Mouse (Mus musculus) embryonic facial prominence, embryonic 14.5 days (tissue): ENCODE measurements around the gene Phf1. TPM values are rescaled to one million over a fixed set of nuclear protein-coding genes. Genes with fewer than 3 reads are reported as not detected.

ENCODE experiments used
- ATAC-seq: fragments of 200-750 bp; cut with Nextera tagmentation; 2 replicates; pipeline ENCODE4 v1.8.0; 2017; ENCODE audit warnings: low read depth, moderate number of reproducible peaks, moderate TSS enrichment
- DNase-seq: peaks from one replicate; pipeline ENCODE4 v3.0.0-alpha.2; 2015; ENCODE audit warnings: low spot score
- H3K27ac ChIP-seq: fragments of 300-500 bp; sonication (generic); replicated peaks from 2 replicates; pipeline ENCODE4 v1.5.1; 2014; ENCODE audit warnings: low read depth, mild to moderate bottlenecking, low read length, moderate library complexity
- H3K27me3 ChIP-seq: fragments of 300-500 bp; sonication (generic); replicated peaks from 2 replicates; pipeline ENCODE4 v1.6.1; 2014; ENCODE audit warnings: low read length; ENCODE audit not compliant: control insufficient read depth, insufficient read depth
- H3K36me3 ChIP-seq: fragments of 300-500 bp; sonication (generic); 2 replicates; pipeline ENCODE4 v1.6.1; 2014; ENCODE audit warnings: low read length, mixed read lengths; ENCODE audit not compliant: control insufficient read depth, insufficient read depth
- H3K4me1 ChIP-seq: fragments of 300-500 bp; sonication (generic); 2 replicates; pipeline ENCODE4 v1.6.1; 2014; ENCODE audit warnings: antibody characterized with exemption, low read length; ENCODE audit not compliant: control insufficient read depth, insufficient read depth
- H3K4me2 ChIP-seq: fragments of 300-500 bp; sonication (generic); 2 replicates; pipeline ENCODE4 v1.6.1; 2014; ENCODE audit warnings: low read depth, mild to moderate bottlenecking, low read length, moderate library complexity, mixed read lengths
- H3K4me3 ChIP-seq: fragments of 300-500 bp; sonication (generic); 2 replicates; pipeline ENCODE4 v1.5.1; 2014; ENCODE audit warnings: low read depth, mild to moderate bottlenecking, low read length
- H3K9ac ChIP-seq: fragments of 300-500 bp; sonication (generic); 2 replicates; pipeline ENCODE4 v1.6.1; 2014; ENCODE audit warnings: low read depth, mild to moderate bottlenecking, low read length, moderate library complexity, mixed read lengths
- H3K9me3 ChIP-seq: fragments of 300-500 bp; sonication (generic); 2 replicates; pipeline ENCODE4 v1.6.1; 2016; ENCODE audit warnings: low read length; ENCODE audit not compliant: control insufficient read depth
- WGBS: fragments of 180-500 bp; shearing (Covaris S2); extraction: QIAGEN DNeasy Blood & Tissue Kit; methylation state at CpG from one replicate; pipeline ENCODE4 v1.1.7; 2014; 5-methylcytosine and 5-hydroxymethylcytosine counted together
- polyA plus RNA-seq: library from polyadenylated mRNA; unstranded; fragments of >200 nt; fragmentation: Nextera tagmentation; extraction: Ambion mirVana; gene quantifications from 2 replicates; pipeline ENCODE4 v1.2.1, GENCODE M21; 2014

The Phf1 gene
- polyA plus RNA-seq, 1 experiment from 2014 or later: 10.0 TPM

DNA sequence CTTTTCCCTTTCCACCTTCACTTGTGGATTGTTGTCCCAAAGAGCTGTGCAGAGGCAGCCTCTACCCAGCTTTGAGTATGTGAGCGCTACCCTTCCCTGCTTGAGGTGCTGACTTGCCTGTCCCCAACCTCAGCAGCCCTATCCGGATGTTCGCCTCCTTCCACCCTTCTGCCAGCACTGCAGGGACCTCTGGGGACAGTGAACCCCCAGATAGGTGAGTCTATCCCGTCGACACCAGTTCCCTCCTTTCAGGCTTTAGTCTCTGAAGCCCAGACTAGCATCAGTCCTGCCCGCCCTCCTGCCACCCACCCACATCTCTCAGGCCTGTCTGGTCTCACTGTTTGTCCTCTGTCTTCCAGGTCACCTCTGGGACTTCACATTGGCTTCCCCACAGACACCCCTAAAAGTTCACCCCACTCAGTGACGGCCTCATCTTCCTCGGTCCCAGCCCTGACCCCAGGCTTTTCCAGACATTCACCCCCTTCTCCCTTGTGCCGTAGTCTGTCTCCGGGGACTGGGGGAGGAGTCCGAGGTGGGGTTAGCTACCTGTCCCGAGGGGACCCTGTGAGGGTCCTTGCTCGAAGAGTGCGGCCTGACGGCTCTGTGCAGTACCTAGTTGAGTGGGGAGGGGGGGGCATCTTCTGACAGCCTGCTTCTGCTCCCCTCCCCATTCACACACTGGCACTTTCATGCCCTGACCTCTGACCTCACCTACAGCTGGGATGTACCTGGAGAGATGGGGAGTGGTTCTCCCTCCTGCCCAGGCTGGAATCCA is 4.3 kb downstream of the Phf1 start:
- DNase-seq: no peak

GRCm38 (mm10) chr17:26937883-26938695 is 5.2 kb downstream of the Phf1 start:
- H3K4me1 ChIP-seq: peaks cover 17% of the 10 kb centered on the region
- peaks cover 32% of the 10 kb centered on the region for H3K36me3 ChIP-seq
- H3K4me3 ChIP-seq: peak overlapping the region; percentile 74
- WGBS: 52% methylated on average over 16 of the region's 16 CpGs
- H3K27ac ChIP-seq: peak overlapping the region; percentile 81; the same call in 1 of the 2 replicates
- H3K9ac ChIP-seq: peak overlapping the region; percentile 71
- H3K4me2 ChIP-seq: peak overlapping the region; percentile 98
- DNase-seq (no peak), ATAC-seq (no peak)
- no peaks in the 10 kb centered on the region for H3K9me3 ChIP-seq
- no peaks in the 10 kb centered on the region for H3K27me3 ChIP-seq

More for the DNA sequence above, 4.3 kb downstream of the Phf1 start:
- Histone ChIP-seq H3K4me3 (no peak overlapping the region), H3K27ac (no peak overlapping the region; the same call in 1 of the 2 replicates), H3K9ac (no peak overlapping the region), H3K4me2 (no peak overlapping the region), H3K9me3 (no peaks in the 10 kb centered on the region), H3K36me3 (peaks cover 32% of the 10 kb centered on the region), H3K27me3 (no peaks in the 10 kb centered on the region), H3K4me1 (peaks cover 9% of the 10 kb centered on the region)
- ATAC-seq: no peak
- 86% methylated on average over 15 of the region's 15 CpGs for WGBS

DNA sequence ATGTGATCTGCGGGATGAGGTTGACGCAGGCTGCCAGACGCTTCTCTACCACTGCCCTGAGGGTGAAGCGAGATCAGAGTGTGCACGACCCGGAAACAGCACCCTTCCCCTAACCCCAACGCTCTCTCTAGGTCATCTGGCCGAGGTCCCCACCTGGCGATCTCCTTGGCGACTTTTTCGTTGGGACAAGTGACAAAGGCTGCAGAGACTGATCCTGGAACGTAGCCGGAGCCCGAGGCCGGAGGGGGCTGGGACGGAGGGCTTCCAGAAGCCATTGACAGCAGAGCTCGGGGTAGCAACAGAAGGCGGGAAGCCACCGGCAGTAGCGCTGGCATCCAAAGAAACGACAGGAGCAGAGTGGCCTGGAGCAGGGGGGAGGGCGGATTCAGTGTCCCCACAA is 5.9 kb downstream of the Phf1 start:
- no peaks in the 10 kb centered on the region for H3K27me3 ChIP-seq
- H3K4me1 ChIP-seq: peaks cover 17% of the 10 kb centered on the region
- H3K27ac ChIP-seq: peak overlapping the region; percentile 81
- ATAC-seq (no peak), DNase-seq (no peak)
- peaks cover 32% of the 10 kb centered on the region for H3K36me3 ChIP-seq
- peak overlapping the region; percentile 74 for H3K4me3 ChIP-seq
- H3K9me3 ChIP-seq: no peaks in the 10 kb centered on the region
- peak overlapping the region; percentile 71 for H3K9ac ChIP-seq
- WGBS: under 1% methylated on average over 22 of the region's 22 CpGs
- H3K4me2 ChIP-seq: peak overlapping the region; percentile 98

GRCm38 (mm10) chr17:26939178-26939972 is 6.5 kb downstream of the Phf1 start, which contains the start of gene Cuta:
TSS of gene Cuta (minus strand) at chr17:26939569.
- WGBS: 0% methylated on average over 38 of the region's 70 CpGs
- H3K4me1 ChIP-seq: peaks cover 17% of the 10 kb centered on the region
- ATAC-seq: peak; percentile 96
- H3K27me3 ChIP-seq: no peaks in the 10 kb centered on the region
- peaks cover 32% of the 10 kb centered on the region for H3K36me3 ChIP-seq
- H3K27ac ChIP-seq: peak within 1 kb of the TSS; percentile 92
- H3K9ac ChIP-seq: peak within 1 kb of the TSS; percentile 72
- no peaks in the 10 kb centered on the region for H3K9me3 ChIP-seq
- peak within 1 kb of the TSS; percentile 74 for H3K4me3 ChIP-seq
- H3K4me2 ChIP-seq: peak within 1 kb of the TSS; percentile 98
- peak; percentile 100 for DNase-seq

- Histone ChIP-seq H3K27ac (peak overlapping the region; percentile 92), H3K4me1 (peaks cover 17% of the 10 kb centered on the region), H3K4me3 (peak overlapping the region; percentile 74), H3K27me3 (no peaks in the 10 kb centered on the region), H3K9me3 (no peaks in the 10 kb centered on the region), H3K36me3 (peaks cover 26% of the 10 kb centered on the region), H3K4me2 (peak overlapping the region; percentile 98), H3K9ac (peak overlapping the region; percentile 72)
- ATAC-seq: no peak
- DNase-seq: no peak
- 16% methylated on average over 3 of the region's 3 CpGs for WGBS
These were observed 7.1 kb downstream of the Phf1 start for GRCm38 (mm10) chr17:26939973-26940300.

DNA sequence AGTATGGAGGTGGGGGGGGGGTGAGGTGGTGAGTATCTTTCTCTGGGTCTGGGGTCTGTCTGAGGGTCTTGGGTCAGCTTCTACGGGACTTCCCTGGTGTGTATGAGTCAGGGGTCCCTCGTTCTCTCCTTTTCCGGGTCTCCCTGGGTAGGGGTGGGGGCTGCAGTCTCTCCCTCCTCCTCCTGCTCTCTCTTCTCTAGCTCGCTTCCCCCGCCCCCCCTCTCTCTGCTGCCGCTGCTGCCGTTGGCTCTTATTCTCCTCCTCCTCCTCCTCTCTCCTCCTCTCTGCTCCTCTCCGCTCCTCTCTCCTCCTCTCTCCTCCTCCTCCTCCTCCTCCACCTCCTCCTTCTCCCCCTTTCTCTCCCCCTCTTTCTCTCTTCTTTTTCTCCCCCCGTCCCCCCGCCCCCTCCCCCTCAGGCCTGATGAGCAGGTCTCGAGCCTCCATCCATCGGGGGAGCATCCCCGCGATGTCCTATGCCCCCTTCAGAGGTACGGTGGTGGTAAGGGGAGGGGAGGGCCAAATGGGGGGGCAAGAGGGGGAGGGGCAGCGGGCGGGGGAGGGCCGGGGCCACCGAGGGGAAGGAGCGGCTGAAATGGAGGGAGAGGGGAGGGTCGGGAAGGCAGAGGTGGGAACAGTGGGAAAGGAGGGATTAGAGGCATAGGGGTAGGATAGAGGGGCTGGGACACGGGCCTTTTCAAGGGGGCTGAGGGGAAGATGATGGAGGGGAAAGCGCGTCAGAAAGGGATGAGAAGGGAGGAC is 8.4 kb downstream of the Phf1 start, which contains the start of gene Syngap1:
Gene Syngap1 (plus strand): TSS at position 223 of the 759 bp plus-strand sequence.
- no peaks in the 10 kb centered on the region for H3K27me3 ChIP-seq
- peak within 1 kb of the TSS; percentile 74 for H3K4me3 ChIP-seq
- H3K4me2 ChIP-seq: peak within 1 kb of the TSS; percentile 98
- peak; percentile 3; the same call in 1 of the 2 replicates for ATAC-seq
- WGBS: 2% methylated on average over 22 of the region's 24 CpGs
- peaks cover 14% of the 10 kb centered on the region; the same call in 1 of the 2 replicates for H3K36me3 ChIP-seq
- H3K9me3 ChIP-seq: no peaks in the 10 kb centered on the region
- peak within 1 kb of the TSS; percentile 92 for H3K27ac ChIP-seq
- DNase-seq: peak; percentile 87
- peak within 1 kb of the TSS; percentile 72 for H3K9ac ChIP-seq
- peaks cover 29% of the 10 kb centered on the region for H3K4me1 ChIP-seq

DNA sequence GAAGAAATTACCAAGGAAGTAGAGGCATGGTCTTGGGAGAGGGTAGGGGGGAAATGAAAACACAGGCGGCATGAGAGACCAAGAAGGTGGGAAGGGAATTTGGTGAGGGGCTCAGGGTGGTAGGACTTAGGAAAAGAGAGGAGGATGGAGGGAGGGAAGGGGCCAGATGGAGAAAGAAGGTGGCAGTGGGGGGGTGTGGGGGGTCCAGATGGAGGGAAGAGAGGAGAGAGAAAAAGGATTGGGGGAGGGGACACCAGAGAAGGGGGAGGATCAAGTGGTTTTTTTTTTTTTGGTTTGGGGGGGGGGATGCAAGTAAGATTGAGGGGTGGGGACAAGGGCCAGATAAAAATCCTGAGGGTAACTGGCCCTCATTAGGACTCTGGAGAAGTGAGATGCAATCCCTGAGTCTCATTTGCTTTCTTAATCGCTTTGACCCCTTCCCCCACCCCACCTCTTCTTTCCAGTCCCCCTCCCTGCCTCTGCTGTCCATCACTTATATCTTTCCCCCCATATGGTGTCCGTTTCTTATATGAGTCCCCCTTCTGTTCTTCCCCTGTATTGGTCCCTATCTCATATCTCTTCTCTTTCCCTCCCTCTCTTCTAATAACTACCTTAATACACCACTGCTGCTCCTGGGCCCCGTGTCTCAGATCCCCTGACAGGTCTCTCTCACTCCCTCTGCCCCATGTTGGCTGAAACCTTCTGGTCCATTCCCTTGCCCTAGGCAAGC is 9.2 kb downstream of the Phf1 start:
- H3K4me2 ChIP-seq: peak overlapping the region; percentile 98
- WGBS: 11% methylated on average over 4 of the region's 4 CpGs
- peaks cover 6% of the 10 kb centered on the region; the same call in 1 of the 2 replicates for H3K36me3 ChIP-seq
- peak overlapping the region; percentile 71 for H3K9ac ChIP-seq
- no peak for ATAC-seq
- peak overlapping the region; percentile 92 for H3K27ac ChIP-seq
- DNase-seq: no peak
- peaks cover 31% of the 10 kb centered on the region for H3K4me1 ChIP-seq
- no peaks in the 10 kb centered on the region for H3K9me3 ChIP-seq
- no peaks in the 10 kb centered on the region for H3K27me3 ChIP-seq
- H3K4me3 ChIP-seq: peak overlapping the region; percentile 74
